Mouse (Mus musculus) thymus, adult 2 months (tissue): ENCODE measurements at regions not wholly inside any gene's neighbourhood (a gene's known extent, or its start where the extent isn't known, plus 50 kb on each side); places are given as distances from the start of the nearest gene placed in this dataset.

ENCODE experiments used
- DNase-seq: peaks from one replicate; pipeline ENCODE4 v3.0.0; 2021
- H3K27ac ChIP-seq: fragments of 200-500 bp; 2 replicates; pipeline ENCODE4 v1.5.1; 2012; ENCODE audit warnings: low read length, control low read depth; ENCODE audit not compliant: control insufficient read depth, insufficient read depth
- H3K27me3 ChIP-seq: fragments of 200-500 bp; 2 replicates; pipeline ENCODE4 v1.6.1; 2012; ENCODE audit warnings: mild to moderate bottlenecking, low read length, moderate library complexity, mixed read lengths; ENCODE audit not compliant: control insufficient read depth, insufficient read depth
- H3K36me3 ChIP-seq: fragments of 200-500 bp; 2 replicates; pipeline ENCODE4 v1.6.1; 2012; ENCODE audit warnings: mild to moderate bottlenecking, low read length, moderate library complexity; ENCODE audit not compliant: control insufficient read depth, insufficient read depth
- H3K4me1 ChIP-seq: fragments of 200-500 bp; replicated peaks from 2 replicates; pipeline ENCODE4 v1.6.1; 2012; ENCODE audit warnings: low read length; ENCODE audit not compliant: control insufficient read depth, insufficient read depth
- H3K4me3 ChIP-seq: fragments of 200-500 bp; 2 replicates; pipeline ENCODE4 v1.5.1; 2012; ENCODE audit warnings: mild to moderate bottlenecking, low read length, control low read depth, moderate library complexity; ENCODE audit not compliant: control insufficient read depth, insufficient read depth
- CTCF ChIP-seq: fragments of 200-500 bp; IDR thresholded peaks from 2 replicates; pipeline ENCODE4 v1.5.1; 2012; ENCODE audit warnings: mild to moderate bottlenecking, control low read depth, low read length, moderate library complexity, borderline replicate concordance; ENCODE audit not compliant: control insufficient read depth, poor library complexity, insufficient read depth; ENCODE audit errors: extremely low read depth
- POLR2A ChIP-seq: fragments of 200-500 bp; IDR thresholded peaks from 2 replicates; pipeline ENCODE4 v1.6.1; 2012; ENCODE audit warnings: mild to moderate bottlenecking, low read length, control low read depth, moderate library complexity; ENCODE audit not compliant: control insufficient read depth, poor library complexity, insufficient read depth; ENCODE audit errors: extremely low read depth
- WGBS: fragments of 180-500 bp; shearing (Covaris S2); methylation state at CpG from one replicate; pipeline ENCODE4 v1.1.7; 2018; 5-methylcytosine and 5-hydroxymethylcytosine counted together

DNA sequence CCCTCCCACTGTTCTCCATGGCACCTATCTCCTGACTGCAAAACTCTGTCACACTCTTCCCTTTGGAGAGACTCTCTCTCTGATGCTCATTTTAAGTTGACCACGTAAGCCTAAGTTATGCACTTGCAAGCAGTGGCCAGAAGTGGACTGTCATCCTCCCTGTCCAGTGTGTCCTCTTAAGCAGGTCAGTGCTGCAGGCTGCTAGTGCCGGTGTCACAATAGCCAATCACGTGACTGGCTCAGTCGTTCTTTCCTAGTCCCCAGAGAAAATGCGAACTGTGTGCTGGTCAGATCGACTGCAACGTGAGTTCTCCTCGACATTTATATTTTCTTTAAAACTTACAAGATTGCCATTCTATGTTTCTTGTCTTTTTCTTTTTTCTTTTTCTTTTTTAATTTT lies 84.6 kb upstream of the Pced1b start:
- TF ChIP-seq POLR2A (no peak), CTCF (no peak)
- H3K36me3 ChIP-seq, result no peaks in the 10 kb centered on the region
- no peak overlapping the region for H3K4me3 ChIP-seq
- H3K4me1 ChIP-seq, result no peaks in the 10 kb centered on the region
- no peak for DNase-seq
- 95% methylated on average over 8 of the region's 8 CpGs for WGBS
- no peak overlapping the region for H3K27ac ChIP-seq
- H3K27me3 ChIP-seq, result no peaks in the 10 kb centered on the region

DNA sequence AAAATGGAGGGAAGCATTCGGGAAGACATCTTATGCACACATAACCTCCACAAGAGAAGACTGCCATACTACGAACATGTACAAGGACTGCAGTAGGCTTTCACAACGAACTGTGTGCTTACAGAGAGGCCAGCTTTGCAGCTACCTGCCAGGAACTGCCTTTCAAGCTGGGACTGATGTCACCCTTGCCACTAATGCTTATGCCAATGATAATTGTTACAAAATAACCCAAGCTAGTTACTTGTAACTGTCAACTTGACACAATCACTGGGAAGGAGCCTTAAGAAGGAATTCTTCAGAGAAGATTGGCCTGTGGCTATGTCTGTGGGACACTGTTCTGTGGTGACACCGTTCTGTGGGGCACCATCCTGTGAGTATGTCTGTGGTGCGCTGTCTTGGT lies 85.4 kb upstream of the Pced1b start:
- Histone ChIP-seq H3K36me3 (no peaks in the 10 kb centered on the region), H3K4me3 (no peak overlapping the region), H3K4me1 (no peaks in the 10 kb centered on the region), H3K27me3 (no peaks in the 10 kb centered on the region), H3K27ac (no peak overlapping the region)
- WGBS, result 93% methylated on average over 5 of the region's 5 CpGs
- DNase-seq, result no peak
- no peak for TF ChIP-seq CTCF
- TF ChIP-seq POLR2A, result no peak

DNA sequence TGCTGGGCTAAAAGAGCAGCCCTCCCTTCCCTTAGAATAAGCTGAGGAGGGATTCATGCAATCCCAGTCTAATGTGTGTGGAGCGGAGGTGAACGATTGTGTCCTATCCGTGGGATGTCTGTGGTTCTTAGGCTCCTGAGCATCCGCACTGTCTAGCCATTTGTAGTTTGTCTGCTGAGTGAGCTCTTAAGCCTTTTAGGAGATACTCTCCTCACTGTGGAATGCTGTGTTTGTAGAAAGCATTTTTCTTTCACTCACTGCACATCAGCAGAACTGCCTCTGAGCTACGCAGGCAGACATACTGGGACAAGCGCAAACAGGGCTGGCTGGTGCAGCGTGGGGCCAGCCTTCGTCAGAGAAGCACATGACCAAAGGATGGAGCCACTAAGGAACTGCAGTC lies 94.6 kb upstream of the Pced1b start:
- H3K27me3 ChIP-seq, result no peaks in the 10 kb centered on the region
- DNase-seq, result no peak
- WGBS, result 82% methylated on average over 8 of the region's 8 CpGs
- H3K27ac ChIP-seq, result no peak overlapping the region
- H3K4me1 ChIP-seq, result no peaks in the 10 kb centered on the region
- H3K4me3 ChIP-seq, result no peak overlapping the region
- no peak for TF ChIP-seq POLR2A
- no peak for TF ChIP-seq CTCF
- H3K36me3 ChIP-seq, result no peaks in the 10 kb centered on the region

DNA sequence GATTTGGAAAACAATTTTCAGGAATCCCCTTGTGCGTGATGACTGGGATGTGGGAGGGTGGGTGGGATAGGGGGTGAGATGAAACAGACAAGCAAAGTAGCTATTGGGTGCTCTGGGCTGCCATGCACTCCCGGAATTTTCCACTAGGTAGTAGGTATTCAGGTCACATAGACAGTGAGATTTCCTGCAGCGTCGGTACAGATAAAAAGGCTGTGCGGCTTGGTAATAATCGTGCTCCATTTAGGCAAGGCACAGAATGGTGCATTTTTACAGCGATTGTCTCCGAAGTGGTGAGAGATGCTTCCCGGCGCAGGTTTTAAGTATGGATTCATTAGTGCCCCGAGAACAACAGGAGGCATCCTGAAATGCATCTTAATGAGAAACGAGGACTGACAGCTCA lies 95.1 kb upstream of the Pced1b start:
- no peaks in the 10 kb centered on the region for H3K4me1 ChIP-seq
- TF ChIP-seq CTCF, result no peak
- TF ChIP-seq POLR2A, result no peak
- no peak for DNase-seq
- 93% methylated on average over 12 of the region's 12 CpGs for WGBS
- no peak overlapping the region for H3K27ac ChIP-seq
- H3K4me3 ChIP-seq, result no peak overlapping the region
- H3K36me3 ChIP-seq, result no peaks in the 10 kb centered on the region
- no peaks in the 10 kb centered on the region for H3K27me3 ChIP-seq

DNA sequence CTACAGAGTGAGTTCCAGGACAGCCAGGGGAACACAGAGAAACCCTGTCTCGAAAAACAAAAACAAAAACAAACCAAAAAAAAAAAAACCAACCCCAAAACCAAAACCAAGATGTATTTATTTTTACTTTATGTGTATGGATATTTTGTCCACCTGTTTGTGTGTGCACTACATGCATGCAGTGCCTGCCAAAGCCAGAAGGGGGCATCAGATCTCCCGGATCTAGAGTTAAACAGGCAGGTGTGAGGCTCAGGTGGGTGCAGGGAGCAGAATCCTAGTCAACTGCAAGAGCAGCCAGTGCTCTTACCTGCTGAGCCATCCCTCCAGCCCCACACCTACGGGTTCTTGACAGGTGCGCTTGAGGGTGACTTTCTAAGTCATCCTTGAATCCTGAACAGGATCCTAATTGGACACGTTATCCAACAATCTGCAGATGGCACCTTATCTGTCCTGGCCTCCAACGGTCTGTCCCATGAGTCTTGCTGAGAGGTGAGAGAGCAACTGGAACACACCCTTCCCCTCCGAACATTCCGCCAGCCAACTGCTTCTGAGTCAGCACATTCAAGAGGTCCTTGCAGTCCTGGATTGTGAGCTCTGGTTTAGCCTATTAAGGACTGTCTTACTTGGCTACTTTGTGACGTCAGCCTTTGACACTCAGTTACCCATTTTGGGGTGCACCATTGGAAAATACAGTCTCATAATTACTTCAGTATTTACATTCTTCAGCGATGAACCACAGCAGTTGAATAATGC lies 95.4 kb upstream of the Slc38a4 start:
- H3K27ac ChIP-seq, result no peak overlapping the region
- no peak overlapping the region for H3K4me3 ChIP-seq
- 92% methylated on average over 10 of the region's 10 CpGs for WGBS
- no peaks in the 10 kb centered on the region for H3K4me1 ChIP-seq
- no peak for DNase-seq
- H3K27me3 ChIP-seq, result no peaks in the 10 kb centered on the region
- H3K36me3 ChIP-seq, result no peaks in the 10 kb centered on the region
- TF ChIP-seq POLR2A, result no peak
- TF ChIP-seq CTCF, result no peak

DNA sequence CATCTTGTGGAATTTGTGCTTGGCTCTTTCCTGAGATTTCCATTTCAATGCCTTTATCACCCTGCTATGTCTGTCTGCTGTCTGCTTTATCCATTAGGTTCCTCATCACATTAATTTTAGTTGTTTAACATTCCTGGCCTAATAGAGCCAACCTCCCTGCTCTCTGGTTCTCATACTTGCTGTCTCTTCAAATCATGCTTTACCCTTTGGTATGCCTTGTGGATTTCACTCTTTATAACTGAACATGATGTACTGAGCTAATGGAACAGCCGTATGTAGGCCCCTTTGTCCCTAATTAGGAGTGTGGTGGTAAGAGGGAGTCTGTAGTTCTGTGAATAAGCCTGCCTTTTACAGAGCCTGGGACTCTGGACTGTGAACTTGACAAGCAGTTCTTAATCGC lies 86.2 kb upstream of the Slc38a4 start:
- no peak for TF ChIP-seq CTCF
- no peak for TF ChIP-seq POLR2A
- 92% methylated on average over 2 of the region's 2 CpGs for whole genome bisulfite sequencing
- no peak for DNase-seq
- Histone ChIP-seq H3K27ac (no peak overlapping the region), H3K4me3 (no peak overlapping the region), H3K27me3 (no peaks in the 10 kb centered on the region), H3K4me1 (no peaks in the 10 kb centered on the region), H3K36me3 (no peaks in the 10 kb centered on the region)

DNA sequence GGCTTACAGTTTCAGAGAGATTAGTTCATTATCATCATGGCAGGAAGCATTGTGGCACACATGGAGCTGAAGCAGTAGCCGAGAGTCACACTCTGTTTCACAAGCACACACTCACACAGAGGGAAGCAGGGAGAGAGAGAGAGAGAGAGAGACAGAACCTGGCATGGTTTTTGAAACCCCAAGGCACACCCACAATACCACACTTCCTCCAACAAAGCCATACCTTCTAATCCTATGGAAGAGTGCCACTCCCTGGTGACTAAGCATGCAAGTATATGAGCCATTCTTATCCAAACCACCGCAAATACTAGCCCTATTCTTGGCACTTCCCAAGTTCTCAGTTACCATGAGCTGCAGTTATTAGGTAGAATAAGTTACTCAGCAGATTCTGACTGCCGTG lies 82.5 kb upstream of the Slc38a4 start:
- TF ChIP-seq POLR2A (no peak), CTCF (no peak)
- Histone ChIP-seq H3K4me3 (no peak overlapping the region), H3K27ac (no peak overlapping the region), H3K4me1 (no peaks in the 10 kb centered on the region), H3K27me3 (no peaks in the 10 kb centered on the region), H3K36me3 (no peaks in the 10 kb centered on the region)
- no peak for DNase-seq
- 63% methylated on average over 3 of the region's 3 CpGs for WGBS
